24 mouse cellular contexts compared by ENCODE assay signal in the genomic region with DNA sequence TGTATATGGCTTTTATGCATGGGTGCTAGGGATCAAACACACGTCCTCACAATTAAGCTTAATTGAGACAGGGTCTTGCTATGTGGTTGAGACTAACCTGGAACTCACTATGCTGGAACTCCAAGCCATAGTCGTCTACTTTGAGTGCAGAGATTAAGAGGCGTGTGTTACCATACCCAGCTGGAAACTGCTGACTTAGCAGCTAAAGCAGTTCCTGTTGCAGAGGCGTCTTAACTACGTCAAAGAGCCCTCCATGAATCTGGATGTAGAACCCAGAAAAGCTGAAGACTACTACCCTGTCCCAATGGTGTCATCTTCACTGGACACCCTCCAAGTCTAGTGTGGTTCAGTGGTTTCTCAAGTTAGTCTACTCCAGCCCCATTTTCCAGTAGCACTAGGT. TPM values are rescaled to one million over a fixed set of nuclear protein-coding genes. Genes with fewer than 3 reads are reported as not detected.
DNase-seq lines count a peak whose midpoint lies in the region; ATAC-seq and TF ChIP-seq lines count a peak whose summit lies in the region.
"Had no signal": no experiment of that assay in that cellular context is flagged by ENCODE, and none has a peak within 500 bp of the region (broad histone marks: within the 10 kb centered on the region; RNA-seq: fewer than 3 reads in every experiment).

No protein-coding gene starts in this region.

- no peak for TF ChIP-seq EP300 in MEL (IDR thresholded peaks at IDR 0.05; ENCODE audit: low read depth in 1 of 2, low read length in 2 of 2)

- DNase-seq in CD4-positive, CD25-positive, alpha-beta regulatory T cell, adult 2 months (ENCODE audit: low read depth, low spot score), result peak; percentile 50
- peak; percentile 58 for DNase-seq in CD4-positive helper T cell, adult 2 months (ENCODE audit: low read depth, low spot score)
- DNase-seq in MEL (ENCODE audit: low read depth, low spot score), result no peak
- DNase-seq in adrenal gland, adult 2 months, result no peak
- DNase-seq in kidney, adult 11 months, result no peak
- DNase-seq: adrenal gland, adult 8-10 months; adrenal gland, postnatal 14 days; adrenal gland, postnatal 36 days; B cell, adult 2 months; cerebellum, adult 11-12 months; cerebellum, adult 2 months; cerebellum, adult 9-10 months; cerebellum, postnatal 10 days; cerebellum, postnatal 25 days; forebrain, postnatal 0 days had no signal

- no peak overlapping the region for H3K4me3 ChIP-seq in MEL (ENCODE audit: control insufficient read depth in 1 of 2, insufficient read depth in 1 of 2, low read depth in 2 of 2, low read length in 2 of 2)
- H3K4me3 ChIP-seq: embryonic facial prominence, embryonic 10.5 days; embryonic facial prominence, embryonic 12.5 days; forebrain, embryonic 13.5 days; forebrain, embryonic 15.5 days had no signal

- no peak overlapping the region for H3K27ac ChIP-seq in MEL (ENCODE audit: control insufficient read depth, low read depth, low read length)
- H3K27ac ChIP-seq: embryonic facial prominence, embryonic 10.5 days; embryonic facial prominence, embryonic 12.5 days; forebrain, embryonic 13.5 days; forebrain, embryonic 15.5 days had no signal

- TF ChIP-seq CTCF in MEL (IDR thresholded peaks at IDR 0.05 in 2 of 3, conservative IDR thresholded peaks at IDR 0.05 in 1 of 3; ENCODE audit: control insufficient read depth in 1 of 3, insufficient read depth in 1 of 3, low read depth in 2 of 3, low read length in 3 of 3, poor library complexity in 1 of 3, severe bottlenecking in 1 of 3), result no peak

- no peak overlapping the region for H3K9ac ChIP-seq in MEL (ENCODE audit: control insufficient read depth, low read depth, low read length, poor library complexity, severe bottlenecking)
- H3K9ac ChIP-seq: embryonic facial prominence, embryonic 12.5 days; forebrain, embryonic 13.5 days; forebrain, embryonic 15.5 days; forebrain, postnatal 0 days had no signal

- TF ChIP-seq POLR2A in MEL (IDR thresholded peaks at IDR 0.05; ENCODE audit: control insufficient read depth in 1 of 2, insufficient read depth in 1 of 2, low read depth in 1 of 2, low read length in 2 of 2, poor library complexity in 1 of 2), result no peak

- peaks cover 0 to 37% of the 10 kb centered on the region in 2 experiments; a peak in 2 of 4 replicates for H3K36me3 ChIP-seq in MEL (ENCODE audit: control insufficient read depth in 1 of 2, insufficient read depth in 2 of 2, low read length in 2 of 2)
- H3K36me3 ChIP-seq: forebrain, embryonic 15.5 days had no signal

- H3K4me1 ChIP-seq in MEL (ENCODE audit: control insufficient read depth in 1 of 2, insufficient read depth in 2 of 2, low read length in 2 of 2), result peaks cover 8 to 30% of the 10 kb centered on the region in 2 experiments
- H3K4me1 ChIP-seq: embryonic facial prominence, embryonic 12.5 days had no signal

- ATAC-seq in CD4-positive, CD25-positive, alpha-beta regulatory T cell, adult 4 months, result no peak
- ATAC-seq: forebrain, embryonic 13.5 days; forebrain, embryonic 15.5 days; forebrain, postnatal 0 days had no signal

- H3K79me2 ChIP-seq in MEL (ENCODE audit: control insufficient read depth, insufficient read depth, low read length, poor library complexity), result peaks cover 22% of the 10 kb centered on the region

- no peaks in the 10 kb centered on the region for H3K9me3 ChIP-seq in MEL (replicated peaks; ENCODE audit: insufficient read depth, low read length)
- H3K9me3 ChIP-seq: embryonic facial prominence, embryonic 10.5 days; embryonic facial prominence, embryonic 12.5 days; forebrain, embryonic 13.5 days; forebrain, embryonic 15.5 days; G1E had no signal

- no peaks in the 10 kb centered on the region for H3K27me3 ChIP-seq in MEL (ENCODE audit: control insufficient read depth in 1 of 2, insufficient read depth in 2 of 2, low read length in 2 of 2)
- H3K27me3 ChIP-seq: embryonic facial prominence, embryonic 12.5 days; forebrain, embryonic 13.5 days; forebrain, embryonic 15.5 days had no signal

- no peak for TF ChIP-seq RAD21 in MEL (IDR thresholded peaks at IDR 0.05; ENCODE audit: low read depth, low read length)

TF ChIP-seq in MEL, 35 proteins besides CTCF, POLR2A, EP300 and RAD21:
- TF ChIP-seq NRF1 (IDR thresholded peaks at IDR 0.05; ENCODE audit: insufficient read depth, low read depth, low read length, poor library complexity, severe bottlenecking) (no peak), GATA1 (IDR thresholded peaks at IDR 0.05; ENCODE audit: low read depth, low read length) (no peak), ELF1 (IDR thresholded peaks at IDR 0.05; ENCODE audit: low read depth, low read length) (no peak), TCF12 (IDR thresholded peaks at IDR 0.05; ENCODE audit: low read depth, low read length) (no peak), MAFK (IDR thresholded peaks at IDR 0.05; ENCODE audit: borderline replicate concordance, low read depth, low read length) (peak; percentile 53; the same call in 1 of the 2 replicates)

RNA-seq across cellular contexts. Expression of a gene that starts 3.0 kb away (rescaled TPM):
- 100 to 1,000 TPM; 162 to 239 TPM for polyA plus RNA-seq in CD4-positive, CD25-positive, alpha-beta regulatory T cell, adult 4 months (2017; shearing (Covaris generic))
- total RNA-seq in MEL (2012; rRNA removed), result 9.6 and 10.3 TPM in 2 replicates
- polyA plus RNA-seq in MEL (2012; ENCODE audit: insufficient read depth in 1 of 2, insufficient read length in 2 of 2, low read depth in 1 of 2, low replicate concordance in 2 of 2, missing spikeins in 1 of 2), result 10 to 100 TPM in 1 of 2 experiments, not detected in 1; 24.5 TPM
- total RNA-seq in adrenal gland, adult 2 months (2021), result 1 to 10 TPM; 3.2 to 4.0 TPM
- polyA plus RNA-seq in adrenal gland, adult 2 months (2012; rRNA removed), result 9.9 and 11.1 TPM in 2 replicates

RNA-seq across cellular contexts. Expression of a gene that starts 3.1 kb away (rescaled TPM):
- 100 to 1,000 TPM; 181 to 200 TPM for polyA plus RNA-seq in CD4-positive, CD25-positive, alpha-beta regulatory T cell, adult 4 months (2017; shearing (Covaris generic))
- total RNA-seq in MEL (2012; rRNA removed), result 155 and 174 TPM in 2 replicates
- polyA plus RNA-seq in MEL (2012; ENCODE audit: insufficient read depth in 1 of 2, insufficient read length in 2 of 2, low read depth in 1 of 2, low replicate concordance in 2 of 2, missing spikeins in 1 of 2), result 100 to 1,000 TPM; 253 to 417 TPM
- 10 to 100 TPM; 69.6 to 93.8 TPM for total RNA-seq in adrenal gland, adult 2 months (2021)
- polyA plus RNA-seq in adrenal gland, adult 2 months (2012; rRNA removed), result 53.6 and 56.1 TPM in 2 replicates

RNA-seq across cellular contexts. Expression of a gene that starts 12.0 kb away (rescaled TPM):
- polyA plus RNA-seq in CD4-positive, CD25-positive, alpha-beta regulatory T cell, adult 4 months (2017; shearing (Covaris generic)), result 10 to 100 TPM in 1 of 2 experiments, 1 to 10 TPM in 1; 6.4 to 15.1 TPM
- 18.8 and 22.7 TPM in 2 replicates for total RNA-seq in MEL (2012; rRNA removed)
- 10 to 100 TPM in 1 of 2 experiments, not detected in 1; 38.0 TPM for polyA plus RNA-seq in MEL (2012; ENCODE audit: insufficient read depth in 1 of 2, insufficient read length in 2 of 2, low read depth in 1 of 2, low replicate concordance in 2 of 2, missing spikeins in 1 of 2)
- 10 to 100 TPM; 20.2 to 29.6 TPM for total RNA-seq in adrenal gland, adult 2 months (2021)
- 3.1 and 4.3 TPM in 2 replicates for polyA plus RNA-seq in adrenal gland, adult 2 months (2012; rRNA removed)

RNA-seq across cellular contexts. Expression of a gene that starts 22.7 kb away (rescaled TPM):
- 10 to 100 TPM in 1 of 2 experiments, 1 to 10 TPM in 1; 7.3 to 13.0 TPM for polyA plus RNA-seq in CD4-positive, CD25-positive, alpha-beta regulatory T cell, adult 4 months (2017; shearing (Covaris generic))
- total RNA-seq in MEL (2012; rRNA removed), result 0.52 and 0.73 TPM in 2 replicates
- under 1 TPM in 1 of 2 experiments, not detected in 1; 0.96 TPM for polyA plus RNA-seq in MEL (2012; ENCODE audit: insufficient read depth in 1 of 2, insufficient read length in 2 of 2, low read depth in 1 of 2, low replicate concordance in 2 of 2, missing spikeins in 1 of 2)
- total RNA-seq in adrenal gland, adult 2 months (2021), result 1 to 10 TPM; 8.6 to 9.7 TPM
- polyA plus RNA-seq in adrenal gland, adult 2 months (2012; rRNA removed), result 2.6 and 4.4 TPM in 2 replicates

RNA-seq across cellular contexts. Expression of a gene that starts 26.7 kb away (rescaled TPM):
- 1 to 10 TPM; 2.6 to 3.3 TPM for polyA plus RNA-seq in CD4-positive, CD25-positive, alpha-beta regulatory T cell, adult 4 months (2017; shearing (Covaris generic))
- total RNA-seq in MEL (2012; rRNA removed), result 0.10 and 0.35 TPM in 2 replicates
- polyA plus RNA-seq in MEL (2012; ENCODE audit: insufficient read depth in 1 of 2, insufficient read length in 2 of 2, low read depth in 1 of 2, low replicate concordance in 2 of 2, missing spikeins in 1 of 2), result under 1 TPM in 1 of 2 experiments, not detected in 1; 0.49 TPM
- not detected for total RNA-seq in adrenal gland, adult 2 months (2021)
- not detected in 2 replicates for polyA plus RNA-seq in adrenal gland, adult 2 months (2012; rRNA removed)
- total RNA-seq: adrenal gland, adult 8-10 months; adrenal gland, postnatal 14 days; adrenal gland, postnatal 36 days; forebrain, postnatal 0 days; G1E had no signal
- polyA plus RNA-seq: cortical plate, adult 2 months; embryonic facial prominence, embryonic 14.5 days; forebrain, embryonic 11.5 days; forebrain, postnatal 0 days; G1E had no signal

Comparison
In these comparisons a context has a peak if more than half of its experiments do, and no peak if none do; other contexts are left out.
1. DNase-seq: peak in CD4-positive, CD25-positive, alpha-beta regulatory T cell, adult 2 months (single experiment) and CD4-positive helper T cell, adult 2 months (single experiment); none in MEL (single experiment), adrenal gland, adult 2 months (single experiment) and kidney, adult 11 months (single experiment).
2. RNA of a gene that starts 3.0 kb away (polyA plus RNA-seq): 162 to 239 TPM in CD4-positive, CD25-positive, alpha-beta regulatory T cell, adult 4 months; 24.5 TPM in MEL and 9.9 to 11.1 TPM in adrenal gland, adult 2 months; every median in the first group is over 4 times any median in the second.